Mouse (Mus musculus) spleen, postnatal 14 days (tissue): Measurements from ENCODE around the gene Wdr43.
A peak's percentile ranks its signal among the peaks of the same experiment; 100 is the strongest.

Experiments used
- DNase-seq, 2 experiments: peaks; one replicate each; pipeline ENCODE4 v3.0.0; 2021 to 2022; ENCODE audit warnings: low spot score in 2 of 2

The Wdr43 gene

GRCm38 (mm10) chr17:71662751-71663250 lies 47.1 kb downstream of the Wdr43 start:
- DNase-seq: peak in 1 of 2 experiments; percentile 41

- DNase-seq: no peak
Measured at GRCm38 (mm10) chr17:71663491-71663890, 47.8 kb downstream of the Wdr43 start.

- DNase-seq: no peak
Measured at GRCm38 (mm10) chr17:71664172-71664571, 48.5 kb downstream of the Wdr43 start.

GRCm38 (mm10) chr17:71665201-71665600 lies 49.5 kb downstream of the Wdr43 start:
- no peak for DNase-seq

- no peak for DNase-seq
Measured at GRCm38 (mm10) chr17:71669511-71669910, 53.8 kb downstream of the Wdr43 start.

- peak in 1 of 2 experiments; percentile 29 for DNase-seq
Measured at GRCm38 (mm10) chr17:71671840-71672546, 56.3 kb downstream of the Wdr43 start.

GRCm38 (mm10) chr17:71673092-71673491 lies 57.4 kb downstream of the Wdr43 start, which contains the start of gene Togaram2:
TSS of gene Togaram2 (plus strand) at chr17:71673261.
- DNase-seq: no peak

- no peak for DNase-seq
Measured at GRCm38 (mm10) chr17:71673936-71674335, 58.2 kb downstream of the Wdr43 start.

GRCm38 (mm10) chr17:71674886-71675285 lies 59.2 kb downstream of the Wdr43 start:
- DNase-seq: no peak

- no peak for DNase-seq
Measured at GRCm38 (mm10) chr17:71681666-71682065, 66.0 kb downstream of the Wdr43 start.

- no peak for DNase-seq
Measured at GRCm38 (mm10) chr17:71682379-71682778, 66.7 kb downstream of the Wdr43 start.

GRCm38 (mm10) chr17:71683281-71683680 lies 67.6 kb downstream of the Wdr43 start:
- DNase-seq: no peak

- peak in 1 of 2 experiments; percentile 12 for DNase-seq
Measured at GRCm38 (mm10) chr17:71684103-71684608, 68.5 kb downstream of the Wdr43 start.

- DNase-seq: no peak
Measured at GRCm38 (mm10) chr17:71687436-71687835, 71.7 kb downstream of the Wdr43 start.

- no peak for DNase-seq
Measured at GRCm38 (mm10) chr17:71689903-71690302, 74.2 kb downstream of the Wdr43 start.

- no peak for DNase-seq
Measured at GRCm38 (mm10) chr17:71691361-71691875, 75.7 kb downstream of the Wdr43 start.

GRCm38 (mm10) chr17:71693313-71693712 lies 77.6 kb downstream of the Wdr43 start:
- DNase-seq: no peak

- no peak for DNase-seq
Measured at GRCm38 (mm10) chr17:71693780-71694179, 78.1 kb downstream of the Wdr43 start.

GRCm38 (mm10) chr17:71695151-71695550 lies 79.5 kb downstream of the Wdr43 start:
- DNase-seq: no peak

- DNase-seq: no peak
Measured at GRCm38 (mm10) chr17:71695716-71696315, 80.1 kb downstream of the Wdr43 start.

GRCm38 (mm10) chr17:71696396-71696795 lies 80.7 kb downstream of the Wdr43 start:
- DNase-seq: no peak

- no peak for DNase-seq
Measured at GRCm38 (mm10) chr17:71697896-71698618, 82.4 kb downstream of the Wdr43 start.
